Mouse (Mus musculus): Measurements from ENCODE around the gene Rbm25. TPM values are rescaled to one million over a fixed set of nuclear protein-coding genes. Genes with fewer than 3 reads are reported as not detected.
"Not testable (repeated sequence)": the region's sequence is repeated elsewhere in the genome, so short reads cannot be mapped to it uniquely, and the experiment has no call there.

Gene Rbm25
- total and polyA plus RNA-seq, 2 experiments from 2014 or later: 65.1 to 230 TPM

GRCm38 (mm10) chr12:83596191-83596954, 34.7 kb upstream of the Rbm25 start:
- TF ChIP-seq CTCF (IDR thresholded peaks at IDR 0.05; ENCODE audit: low read depth): no peak
- ATAC-seq (no peak), DNase-seq (ENCODE audit: low spot score) (no peak)

DNA sequence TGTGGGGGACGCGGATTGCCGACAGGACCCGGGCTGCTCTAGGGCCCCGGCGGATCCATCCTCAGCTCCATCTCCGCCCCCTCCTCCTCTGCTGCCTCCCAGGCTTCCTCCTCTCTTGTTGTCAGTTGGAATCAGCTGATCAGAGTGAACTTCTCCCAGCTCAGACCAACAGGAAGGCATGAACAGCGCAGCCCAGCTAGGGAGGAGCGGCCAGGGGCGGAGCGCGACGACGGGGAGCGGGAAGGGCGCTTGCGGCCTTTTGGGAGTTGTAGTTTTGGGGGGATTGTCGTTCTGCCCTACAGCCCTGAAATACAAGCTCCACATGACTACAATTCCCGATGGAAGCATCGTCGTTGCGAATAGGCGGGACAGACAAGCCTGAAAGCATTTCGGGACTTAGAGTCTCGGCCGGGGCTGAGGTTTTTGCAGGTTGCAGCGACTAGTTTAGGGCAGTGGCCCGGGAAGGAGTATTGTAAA, 34.0 kb upstream of the Rbm25 start, which contains the start of gene Zfyve1:
Gene Zfyve1, minus strand, starts transcription at position 198 of the 477 bp plus-strand sequence.
- Histone ChIP-seq H3K36me3 (ENCODE audit: insufficient read depth, low read length) (peaks cover 12% of the 10 kb centered on the region; the same call in 1 of the 2 replicates), H3K4me3 (ENCODE audit: low read length) (peak within 1 kb of the TSS; percentile 96), H3K4me1 (ENCODE audit: insufficient read depth, low read length) (peaks cover 11% of the 10 kb centered on the region), H3K9me3 (ENCODE audit: low read length) (no peaks in the 10 kb centered on the region), H3K9ac (replicated peaks; ENCODE audit: low read length) (peak within 1 kb of the TSS; percentile 94), H3K27ac (peak within 1 kb of the TSS; percentile 95), H3K27me3 (ENCODE audit: insufficient read depth, low read length) (no peaks in the 10 kb centered on the region), H3K4me2 (ENCODE audit: low read depth, low read length) (peak within 1 kb of the TSS; percentile 73)
- WGBS: under 1% methylated on average over 27 of the region's 28 CpGs
- DNase-seq (ENCODE audit: low spot score): peak; percentile 99
- TF ChIP-seq CTCF (IDR thresholded peaks at IDR 0.05; ENCODE audit: low read depth): no peak
- ATAC-seq: peak; percentile 99

More at GRCm38 (mm10) chr12:83596191-83596954, 34.7 kb upstream of the Rbm25 start:
- H3K4me3 ChIP-seq (ENCODE audit: low read length): peak overlapping the region; percentile 96
- no peaks in the 10 kb centered on the region for H3K27me3 ChIP-seq (ENCODE audit: insufficient read depth, low read length)
- no peaks in the 10 kb centered on the region for H3K9me3 ChIP-seq (ENCODE audit: low read length)
- 1% methylated on average over 19 of the region's 20 CpGs for WGBS
- peak overlapping the region; percentile 73 for H3K4me2 ChIP-seq (ENCODE audit: low read depth, low read length)
- peaks cover 16% of the 10 kb centered on the region; the same call in 1 of the 2 replicates for H3K36me3 ChIP-seq (ENCODE audit: insufficient read depth, low read length)
- peak overlapping the region; percentile 95 for H3K27ac ChIP-seq
- peak overlapping the region; percentile 94 for H3K9ac ChIP-seq (replicated peaks; ENCODE audit: low read length)
- H3K4me1 ChIP-seq (ENCODE audit: insufficient read depth, low read length): peaks cover 11% of the 10 kb centered on the region

DNA sequence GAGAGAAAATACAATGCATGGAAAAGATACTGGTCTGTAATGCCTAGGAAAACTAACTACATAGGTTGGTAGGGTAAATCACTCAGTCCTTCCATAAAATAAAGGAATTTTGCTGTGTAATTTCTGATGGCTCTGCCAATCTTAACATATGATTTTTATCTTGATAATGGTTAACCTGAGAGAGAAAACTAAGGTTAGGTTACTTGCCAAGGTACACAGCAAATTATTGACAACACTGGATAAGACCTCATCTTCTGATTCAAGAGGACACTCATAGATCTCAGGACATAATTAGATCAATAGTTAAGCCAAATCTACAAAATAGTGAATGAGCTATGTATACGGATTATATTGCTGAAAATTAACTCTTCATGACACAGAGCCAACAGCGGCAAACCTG, 33.2 kb upstream of the Rbm25 start:
- no peak overlapping the region for H3K9ac ChIP-seq (replicated peaks; ENCODE audit: low read length)
- H3K4me2 ChIP-seq (ENCODE audit: low read depth, low read length): no peak overlapping the region
- no peak for TF ChIP-seq CTCF (IDR thresholded peaks at IDR 0.05; ENCODE audit: low read depth)
- H3K27ac ChIP-seq: no peak overlapping the region
- ATAC-seq (no peak), DNase-seq (ENCODE audit: low spot score) (no peak)
- whole genome bisulfite sequencing: 82% methylated on average over 2 of the region's 2 CpGs
- H3K27me3 ChIP-seq (ENCODE audit: insufficient read depth, low read length): no peaks in the 10 kb centered on the region
- peaks cover 11% of the 10 kb centered on the region for H3K4me1 ChIP-seq (ENCODE audit: insufficient read depth, low read length)
- no peaks in the 10 kb centered on the region for H3K9me3 ChIP-seq (ENCODE audit: low read length)
- 0 out of 2 replicates have a peak, but pooled peaks cover 7% of the 10 kb centered on the region for H3K36me3 ChIP-seq (ENCODE audit: insufficient read depth, low read length)
- H3K4me3 ChIP-seq (ENCODE audit: low read length): no peak overlapping the region

DNA sequence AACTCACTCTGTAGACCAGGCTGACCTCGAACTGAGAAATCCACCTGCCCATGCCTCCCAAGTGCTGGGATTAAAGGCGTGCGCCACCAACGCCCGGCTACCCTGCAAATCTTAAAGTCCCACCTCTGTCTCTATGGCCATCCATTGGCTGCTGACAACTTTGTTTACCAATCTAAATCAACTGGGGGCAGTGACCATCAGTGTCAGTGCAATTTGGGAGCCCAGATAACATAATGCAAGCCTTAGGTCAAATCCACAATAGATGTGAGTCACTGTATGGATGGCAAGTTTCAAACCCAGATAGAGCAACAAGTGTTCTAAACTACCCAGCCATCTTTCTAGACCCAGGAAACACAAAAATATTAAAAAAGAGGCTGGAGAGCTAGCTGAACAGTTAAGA, 28.8 kb upstream of the Rbm25 start:
- no peak overlapping the region for H3K4me3 ChIP-seq (ENCODE audit: low read length)
- WGBS: 97% methylated on average over 5 of the region's 5 CpGs
- H3K36me3 ChIP-seq (ENCODE audit: insufficient read depth, low read length): no peaks in the 10 kb centered on the region
- DNase-seq (ENCODE audit: low spot score): no peak
- H3K9ac ChIP-seq (replicated peaks; ENCODE audit: low read length): no peak overlapping the region
- no peaks in the 10 kb centered on the region for H3K4me1 ChIP-seq (ENCODE audit: insufficient read depth, low read length)
- no peaks in the 10 kb centered on the region for H3K27me3 ChIP-seq (ENCODE audit: insufficient read depth, low read length)
- no peaks in the 10 kb centered on the region for H3K9me3 ChIP-seq (ENCODE audit: low read length)
- no peak for ATAC-seq
- H3K27ac ChIP-seq: no peak overlapping the region
- no peak overlapping the region for H3K4me2 ChIP-seq (ENCODE audit: low read depth, low read length)
- TF ChIP-seq CTCF (IDR thresholded peaks at IDR 0.05; ENCODE audit: low read depth): no peak

GRCm38 (mm10) chr12:83606411-83606810, 24.6 kb upstream of the Rbm25 start:
- not testable (repeated sequence) for ATAC-seq; H3K9ac ChIP-seq (replicated peaks; ENCODE audit: low read length); H3K27me3 ChIP-seq (ENCODE audit: insufficient read depth, low read length); H3K4me1 ChIP-seq (ENCODE audit: insufficient read depth, low read length); DNase-seq (ENCODE audit: low spot score); H3K4me2 ChIP-seq (ENCODE audit: low read depth, low read length); H3K27ac ChIP-seq; H3K4me3 ChIP-seq (ENCODE audit: low read length); H3K9me3 ChIP-seq (ENCODE audit: low read length); H3K36me3 ChIP-seq (ENCODE audit: insufficient read depth, low read length)
- 96% methylated on average over 2 of the region's 2 CpGs for whole genome bisulfite sequencing

GRCm38 (mm10) chr12:83617261-83617660, 13.8 kb upstream of the Rbm25 start:
- Histone ChIP-seq H3K4me3 (ENCODE audit: low read length) (no peak overlapping the region), H3K9ac (replicated peaks; ENCODE audit: low read length) (no peak overlapping the region), H3K9me3 (ENCODE audit: low read length) (no peaks in the 10 kb centered on the region), H3K4me1 (ENCODE audit: insufficient read depth, low read length) (no peaks in the 10 kb centered on the region), H3K27ac (no peak overlapping the region), H3K4me2 (ENCODE audit: low read depth, low read length) (no peak overlapping the region), H3K27me3 (ENCODE audit: insufficient read depth, low read length) (no peaks in the 10 kb centered on the region), H3K36me3 (ENCODE audit: insufficient read depth, low read length) (no peaks in the 10 kb centered on the region)
- no peak for TF ChIP-seq CTCF (IDR thresholded peaks at IDR 0.05; ENCODE audit: low read depth)
- WGBS: 93% methylated on average over 5 of the region's 5 CpGs
- ATAC-seq: no peak
- no peak for DNase-seq (ENCODE audit: low spot score)

DNA sequence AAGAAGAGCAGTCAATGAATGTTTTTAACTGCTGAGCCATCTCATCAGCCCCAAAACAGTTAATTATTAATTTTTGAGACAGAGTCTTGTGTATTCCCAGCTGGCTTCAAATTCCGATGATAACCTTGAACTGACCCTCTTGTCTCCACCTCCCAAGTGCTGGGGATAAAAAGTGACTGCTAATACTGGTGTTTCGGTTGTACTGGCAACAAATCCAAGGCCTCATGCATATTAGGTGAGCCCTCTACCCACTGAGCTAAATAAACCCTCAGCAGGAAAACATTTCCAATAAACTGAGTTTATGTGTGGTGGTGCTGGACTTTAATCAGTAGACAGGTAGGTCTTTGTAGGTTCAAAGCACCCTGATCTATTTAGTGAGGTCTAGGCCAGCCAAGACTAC, 12.1 kb upstream of the Rbm25 start:
- H3K27ac ChIP-seq: no peak overlapping the region
- no peak for DNase-seq (ENCODE audit: low spot score)
- H3K4me3 ChIP-seq (ENCODE audit: low read length): no peak overlapping the region
- no peaks in the 10 kb centered on the region for H3K9me3 ChIP-seq (ENCODE audit: low read length)
- H3K4me2 ChIP-seq (ENCODE audit: low read depth, low read length): no peak overlapping the region
- no peaks in the 10 kb centered on the region for H3K36me3 ChIP-seq (ENCODE audit: insufficient read depth, low read length)
- 65% methylated on average over 2 of the region's 2 CpGs for WGBS
- H3K4me1 ChIP-seq (ENCODE audit: insufficient read depth, low read length): no peaks in the 10 kb centered on the region
- no peaks in the 10 kb centered on the region for H3K27me3 ChIP-seq (ENCODE audit: insufficient read depth, low read length)
- no peak for TF ChIP-seq CTCF (IDR thresholded peaks at IDR 0.05; ENCODE audit: low read depth)
- H3K9ac ChIP-seq (replicated peaks; ENCODE audit: low read length): no peak overlapping the region
- ATAC-seq: no peak

GRCm38 (mm10) chr12:83620694-83621093, 10.3 kb upstream of the Rbm25 start:
- not testable (repeated sequence) for H3K4me1 ChIP-seq (ENCODE audit: insufficient read depth, low read length); H3K4me3 ChIP-seq (ENCODE audit: low read length); DNase-seq (ENCODE audit: low spot score); ATAC-seq; H3K4me2 ChIP-seq (ENCODE audit: low read depth, low read length); H3K9me3 ChIP-seq (ENCODE audit: low read length); H3K36me3 ChIP-seq (ENCODE audit: insufficient read depth, low read length); H3K9ac ChIP-seq (replicated peaks; ENCODE audit: low read length); H3K27me3 ChIP-seq (ENCODE audit: insufficient read depth, low read length); H3K27ac ChIP-seq
- 65% methylated on average over 23 of the region's 23 CpGs for WGBS
